Mouse (Mus musculus) heart, adult 2 months (tissue): Measurements from ENCODE around the gene Cd244a.

Experiments used
- CTCF ChIP-seq: fragments of 200-600 bp; IDR thresholded peaks from 2 replicates; pipeline ENCODE4 v1.8.1; 2022; ENCODE audit warnings: antibody characterized with exemption, mild to moderate bottlenecking, moderate library complexity
- EP300 ChIP-seq: fragments of 200-500 bp; IDR thresholded peaks from 2 replicates; pipeline ENCODE4 v1.6.1; 2011; ENCODE audit warnings: low read depth, low read length, control low read depth; ENCODE audit not compliant: insufficient read depth
- POLR2A ChIP-seq: fragments of 200-500 bp; IDR thresholded peaks from 2 replicates; pipeline ENCODE4 v1.6.1; 2011; ENCODE audit warnings: mild to moderate bottlenecking, low read depth, low read length, control low read depth; ENCODE audit not compliant: insufficient read depth

- TF ChIP-seq CTCF (no peak), POLR2A (no peak), EP300 (no peak)
Measured at GRCm38 (mm10) chr1:171513760-171514159, 45.2 kb upstream of the Cd244a start.
